Mouse (Mus musculus): ENCODE results near the gene Anapc7.

- TF ChIP-seq POLR2A (IDR thresholded peaks at IDR 0.05; ENCODE audit: insufficient read depth, low read length) (no peak), CTCF (IDR thresholded peaks at IDR 0.05; ENCODE audit: low read depth, low read length) (peak; percentile 98)
These were observed 41.9 kb upstream of the Anapc7 start for GRCm38 (mm10) chr5:122379374-122380155.
